Mouse (Mus musculus): ENCODE results near the gene Nkg7. TPM values are rescaled to one million over a fixed set of nuclear protein-coding genes. Genes with fewer than 3 reads are reported as not detected.

Nkg7 gene
- polyA plus RNA-seq, 1 experiment from 2014 or later = not detected

DNA sequence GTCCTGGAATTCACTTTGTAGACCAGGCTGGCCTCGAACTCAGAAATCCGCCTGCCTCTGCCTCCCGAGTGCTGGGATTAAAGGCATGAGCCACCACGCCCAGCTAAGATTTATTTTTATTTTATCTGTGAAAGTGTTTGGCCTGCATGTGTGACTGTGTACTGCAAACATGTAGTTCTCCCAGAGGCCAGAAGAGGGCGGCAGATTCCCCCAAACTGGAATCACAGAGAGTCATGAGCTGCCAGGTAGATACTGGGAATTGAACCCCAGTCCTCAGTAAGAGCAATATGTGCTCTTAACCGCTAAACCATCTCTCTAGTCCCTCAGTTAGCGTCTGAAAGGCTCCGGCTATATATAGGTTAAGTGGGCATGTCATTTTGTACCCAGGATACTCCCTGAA, 33.5 kb downstream of the Nkg7 start:
- ATAC-seq (replicated peaks; ENCODE audit: low FRiP score) = no peak
- H3K9ac ChIP-seq (ENCODE audit: low read length) = no peak overlapping the region
- H3K9me3 ChIP-seq (ENCODE audit: control insufficient read depth, low read length) = no peaks in the 10 kb centered on the region
- H3K36me3 ChIP-seq (ENCODE audit: control insufficient read depth, insufficient read depth, low read length) = no peaks in the 10 kb centered on the region
- WGBS = 38% methylated on average over 8 of the region's 8 CpGs
- DNase-seq (ENCODE audit: low spot score) = peak; percentile 82
- no peak overlapping the region for H3K4me2 ChIP-seq (ENCODE audit: low read depth, low read length, severe bottlenecking)
- H3K4me3 ChIP-seq (ENCODE audit: low read depth, low read length) = no peak overlapping the region
- H3K27ac ChIP-seq (ENCODE audit: low read depth, low read length) = no peak overlapping the region
- H3K4me1 ChIP-seq (replicated peaks; ENCODE audit: control insufficient read depth, insufficient read depth, low read length) = no peaks in the 10 kb centered on the region
- peaks cover 2% of the 10 kb centered on the region; the same call in 1 of the 2 replicates for H3K27me3 ChIP-seq (ENCODE audit: control insufficient read depth, insufficient read depth, low read length)

GRCm38 (mm10) chr7:43475706-43476105, 38.8 kb downstream of the Nkg7 start:
- no peaks in the 10 kb centered on the region for H3K9me3 ChIP-seq (ENCODE audit: control insufficient read depth, low read length)
- no peak overlapping the region for H3K27ac ChIP-seq (ENCODE audit: low read depth, low read length)
- peak; percentile 64 for DNase-seq (ENCODE audit: low spot score)
- peaks cover 26% of the 10 kb centered on the region for H3K27me3 ChIP-seq (ENCODE audit: control insufficient read depth, insufficient read depth, low read length)
- 0 out of 2 replicates have a peak, but pooled peaks have one; percentile 28 for ATAC-seq (replicated peaks; ENCODE audit: low FRiP score)
- no peak overlapping the region for H3K4me3 ChIP-seq (ENCODE audit: low read depth, low read length)
- no peak overlapping the region for H3K4me2 ChIP-seq (ENCODE audit: low read depth, low read length, severe bottlenecking)
- H3K9ac ChIP-seq (ENCODE audit: low read length) = no peak overlapping the region
- WGBS = 9% methylated on average over 23 of the region's 23 CpGs
- 0 out of 2 replicates have a peak, but pooled peaks cover 1% of the 10 kb centered on the region for H3K4me1 ChIP-seq (replicated peaks; ENCODE audit: control insufficient read depth, insufficient read depth, low read length)
- H3K36me3 ChIP-seq (ENCODE audit: control insufficient read depth, insufficient read depth, low read length) = no peaks in the 10 kb centered on the region

DNA sequence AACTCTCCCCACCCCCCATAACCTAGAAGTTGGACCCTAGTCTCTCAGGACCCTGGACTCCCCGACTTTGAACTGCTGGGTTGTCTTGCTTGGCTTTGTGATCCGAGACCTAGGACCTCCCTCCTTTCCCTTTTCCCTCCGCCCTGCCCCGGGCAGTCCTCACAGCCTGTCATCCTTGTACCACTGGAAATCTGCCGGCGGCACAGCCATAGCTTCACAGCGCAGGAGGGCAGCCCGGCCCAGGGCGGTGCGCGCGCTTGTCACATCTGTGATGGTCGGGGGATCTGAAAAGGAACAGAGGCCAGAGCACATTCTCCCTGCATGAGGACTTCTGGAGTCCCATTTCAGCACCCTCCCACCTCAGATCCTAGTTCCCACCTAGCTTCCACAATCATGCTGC, 39.5 kb downstream of the Nkg7 start:
- WGBS = 6% methylated on average over 13 of the region's 13 CpGs
- Histone ChIP-seq H3K4me2 (ENCODE audit: low read depth, low read length, severe bottlenecking) (no peak overlapping the region), H3K4me1 (replicated peaks; ENCODE audit: control insufficient read depth, insufficient read depth, low read length) (0 out of 2 replicates have a peak, but pooled peaks cover 1% of the 10 kb centered on the region), H3K9me3 (ENCODE audit: control insufficient read depth, low read length) (no peaks in the 10 kb centered on the region), H3K27ac (ENCODE audit: low read depth, low read length) (no peak overlapping the region), H3K27me3 (ENCODE audit: control insufficient read depth, insufficient read depth, low read length) (peaks cover 26% of the 10 kb centered on the region), H3K9ac (ENCODE audit: low read length) (no peak overlapping the region), H3K4me3 (ENCODE audit: low read depth, low read length) (no peak overlapping the region), H3K36me3 (ENCODE audit: control insufficient read depth, insufficient read depth, low read length) (no peaks in the 10 kb centered on the region)
- ATAC-seq (replicated peaks; ENCODE audit: low FRiP score) = peak; percentile 42; the same call in 1 of the 2 replicates
- DNase-seq (ENCODE audit: low spot score) = no peak

- H3K27me3 ChIP-seq (ENCODE audit: control insufficient read depth, insufficient read depth, low read length) = peaks cover 17% of the 10 kb centered on the region
- H3K36me3 ChIP-seq (ENCODE audit: control insufficient read depth, insufficient read depth, low read length) = no peaks in the 10 kb centered on the region
- ATAC-seq (replicated peaks; ENCODE audit: low FRiP score) (no peak), DNase-seq (ENCODE audit: low spot score) (no peak)
- no peak overlapping the region for H3K4me2 ChIP-seq (ENCODE audit: low read depth, low read length, severe bottlenecking)
- H3K4me3 ChIP-seq (ENCODE audit: low read depth, low read length) = no peak overlapping the region
- WGBS = 73% methylated on average over 3 of the region's 3 CpGs
- no peaks in the 10 kb centered on the region for H3K9me3 ChIP-seq (ENCODE audit: control insufficient read depth, low read length)
- no peak overlapping the region for H3K27ac ChIP-seq (ENCODE audit: low read depth, low read length)
- no peak overlapping the region for H3K9ac ChIP-seq (ENCODE audit: low read length)
- H3K4me1 ChIP-seq (replicated peaks; ENCODE audit: control insufficient read depth, insufficient read depth, low read length) = 0 out of 2 replicates have a peak, but pooled peaks cover 3% of the 10 kb centered on the region
Measured at GRCm38 (mm10) chr7:43481191-43481590, 44.3 kb downstream of the Nkg7 start.

DNA sequence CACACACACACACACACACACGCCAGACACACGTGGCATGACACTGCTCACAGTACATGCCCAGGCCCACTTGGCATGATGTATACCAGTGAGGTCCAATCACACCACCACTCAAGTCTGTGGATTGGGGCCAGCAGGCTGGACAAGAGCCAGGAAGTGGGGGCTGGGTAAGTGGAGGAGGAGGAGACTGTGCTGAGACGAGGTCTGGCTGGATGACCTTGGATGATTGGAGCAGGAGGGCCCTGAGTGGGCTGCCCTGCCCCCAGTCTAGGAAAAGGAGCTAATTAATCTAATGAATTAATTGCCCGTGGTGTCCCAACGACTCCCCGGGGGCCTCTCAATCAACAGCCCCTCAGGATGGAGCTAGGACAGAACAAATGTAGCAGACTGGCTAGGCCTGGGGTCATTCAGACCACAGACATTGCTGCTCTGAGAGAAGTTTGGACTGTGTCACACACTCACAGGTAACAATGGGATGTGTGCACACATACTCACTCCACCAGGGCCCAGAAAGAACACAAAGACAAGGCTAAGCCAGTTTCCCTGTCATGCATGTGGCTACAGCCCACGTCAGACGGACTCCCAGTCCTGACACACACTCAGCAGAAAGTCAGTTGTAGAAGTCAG, 45.3 kb downstream of the Nkg7 start:
- ATAC-seq (replicated peaks; ENCODE audit: low FRiP score) = peak; percentile 67
- Histone ChIP-seq H3K9ac (ENCODE audit: low read length) (no peak overlapping the region), H3K9me3 (ENCODE audit: control insufficient read depth, low read length) (no peaks in the 10 kb centered on the region), H3K4me2 (ENCODE audit: low read depth, low read length, severe bottlenecking) (no peak overlapping the region), H3K27ac (ENCODE audit: low read depth, low read length) (no peak overlapping the region), H3K27me3 (ENCODE audit: control insufficient read depth, insufficient read depth, low read length) (peaks cover 9% of the 10 kb centered on the region), H3K4me3 (ENCODE audit: low read depth, low read length) (no peak overlapping the region), H3K4me1 (replicated peaks; ENCODE audit: control insufficient read depth, insufficient read depth, low read length) (0 out of 2 replicates have a peak, but pooled peaks cover 2% of the 10 kb centered on the region), H3K36me3 (ENCODE audit: control insufficient read depth, insufficient read depth, low read length) (no peaks in the 10 kb centered on the region)
- no peak for DNase-seq (ENCODE audit: low spot score)
- WGBS = 49% methylated on average over 8 of the region's 8 CpGs

DNA sequence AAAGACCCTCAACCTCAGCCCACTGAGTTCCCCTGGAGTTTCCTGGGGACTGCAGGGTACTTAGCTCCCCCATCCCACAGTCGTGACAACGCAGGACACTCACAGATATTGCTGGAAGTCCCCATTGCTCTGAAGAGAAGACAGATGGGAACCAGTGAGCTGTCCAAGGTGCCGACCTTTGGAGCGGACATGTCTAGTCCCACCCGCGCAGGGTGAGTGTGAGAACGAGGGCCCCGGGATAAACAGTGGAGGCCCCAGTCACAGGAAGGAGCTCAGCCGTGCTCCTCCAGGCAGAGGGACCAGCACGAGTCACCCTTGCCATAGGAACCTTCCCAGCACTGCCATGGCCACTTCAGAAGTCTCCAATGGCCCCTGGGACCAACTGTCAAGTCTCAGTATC, 46.4 kb downstream of the Nkg7 start:
- 0 out of 2 replicates have a peak, but pooled peaks cover 2% of the 10 kb centered on the region for H3K4me1 ChIP-seq (replicated peaks; ENCODE audit: control insufficient read depth, insufficient read depth, low read length)
- DNase-seq (ENCODE audit: low spot score) (no peak), ATAC-seq (replicated peaks; ENCODE audit: low FRiP score) (no peak)
- H3K36me3 ChIP-seq (ENCODE audit: control insufficient read depth, insufficient read depth, low read length) = no peaks in the 10 kb centered on the region
- H3K9me3 ChIP-seq (ENCODE audit: control insufficient read depth, low read length) = no peaks in the 10 kb centered on the region
- H3K27ac ChIP-seq (ENCODE audit: low read depth, low read length) = no peak overlapping the region
- H3K27me3 ChIP-seq (ENCODE audit: control insufficient read depth, insufficient read depth, low read length) = no peaks in the 10 kb centered on the region
- WGBS = 24% methylated on average over 10 of the region's 10 CpGs
- H3K4me3 ChIP-seq (ENCODE audit: low read depth, low read length) = no peak overlapping the region
- no peak overlapping the region for H3K4me2 ChIP-seq (ENCODE audit: low read depth, low read length, severe bottlenecking)
- H3K9ac ChIP-seq (ENCODE audit: low read length) = no peak overlapping the region

Small RNA genes lying within 50 kb of the gene (microRNA-seq; reads per million reads assigned to microRNA genes)
- not detected for gene Mir7051 (ENCODE audit: insufficient number of aligned reads)

Other genes starting within 250 kb of the Nkg7 start
- 13.8 and 14.5 TPM in 2 replicates for gene Zfp715, start 123.8 kb upstream of the Nkg7 start, polyA plus RNA-seq (2014; fragmentation: Nextera tagmentation; extraction: Ambion mirVana)
- 0.16 and 0.23 TPM in 2 replicates for gene Siglecf, start 85.7 kb upstream of the Nkg7 start, polyA plus RNA-seq (2014; fragmentation: Nextera tagmentation; extraction: Ambion mirVana)
- 0.04 TPM in 1 of 2 replicates, not detected in the other for gene Siglecg, start 28.9 kb upstream of the Nkg7 start, polyA plus RNA-seq (2014; fragmentation: Nextera tagmentation; extraction: Ambion mirVana)
- gene Lim2, start 9.4 kb upstream of the Nkg7 start, polyA plus RNA-seq (2014; fragmentation: Nextera tagmentation; extraction: Ambion mirVana) = not detected in 2 replicates
- gene Cldnd2, start 3.7 kb downstream of the Nkg7 start, polyA plus RNA-seq (2014; fragmentation: Nextera tagmentation; extraction: Ambion mirVana) = not detected in 2 replicates
- 193 and 201 TPM in 2 replicates for gene Etfb, start 7.0 kb downstream of the Nkg7 start, polyA plus RNA-seq (2014; fragmentation: Nextera tagmentation; extraction: Ambion mirVana)
- not detected in 2 replicates for gene Gm45233, start 7.1 kb downstream of the Nkg7 start, polyA plus RNA-seq (2014; fragmentation: Nextera tagmentation; extraction: Ambion mirVana)
- 1.8 and 3.1 TPM in 2 replicates for gene Vsig10l, start 26.1 kb downstream of the Nkg7 start, polyA plus RNA-seq (2014; fragmentation: Nextera tagmentation; extraction: Ambion mirVana)
- gene Iglon5, start 53.0 kb downstream of the Nkg7 start, polyA plus RNA-seq (2014; fragmentation: Nextera tagmentation; extraction: Ambion mirVana) = 2.0 and 2.7 TPM in 2 replicates
- not detected in 2 replicates for gene 4931406B18Rik, start 68.9 kb downstream of the Nkg7 start, polyA plus RNA-seq (2014; fragmentation: Nextera tagmentation; extraction: Ambion mirVana)
- gene Cd33, start 107.4 kb downstream of the Nkg7 start, polyA plus RNA-seq (2014; fragmentation: Nextera tagmentation; extraction: Ambion mirVana) = 0.71 and 1.7 TPM in 2 replicates
- gene Zfp658, start 125.2 kb downstream of the Nkg7 start, polyA plus RNA-seq (2014; fragmentation: Nextera tagmentation; extraction: Ambion mirVana) = 6.7 and 6.8 TPM in 2 replicates
- gene Zfp719, start 142.5 kb downstream of the Nkg7 start, polyA plus RNA-seq (2014; fragmentation: Nextera tagmentation; extraction: Ambion mirVana) = 16.0 and 16.9 TPM in 2 replicates
- 0.92 and 1.0 TPM in 2 replicates for gene Zfp819, start 170.1 kb downstream of the Nkg7 start, polyA plus RNA-seq (2014; fragmentation: Nextera tagmentation; extraction: Ambion mirVana)
- gene Ceacam18, start 197.6 kb downstream of the Nkg7 start, polyA plus RNA-seq (2014; fragmentation: Nextera tagmentation; extraction: Ambion mirVana) = not detected in 2 replicates
- gene Siglece, start 223.1 kb downstream of the Nkg7 start, polyA plus RNA-seq (2014; fragmentation: Nextera tagmentation; extraction: Ambion mirVana) = 0.32 and 0.67 TPM in 2 replicates
- gene Ctu1, start 234.9 kb downstream of the Nkg7 start, polyA plus RNA-seq (2014; fragmentation: Nextera tagmentation; extraction: Ambion mirVana) = 13.7 and 14.3 TPM in 2 replicates

All from forebrain, embryonic 11.5 days (tissue).